Mouse (Mus musculus) lung, adult 2 months (tissue): ENCODE data around the gene Olfr202.

ENCODE experiments used
- CTCF ChIP-seq: fragments of 200-500 bp; IDR thresholded peaks from 2 replicates; pipeline ENCODE4 v1.5.1; 2011; ENCODE audit warnings: mild to moderate bottlenecking, low read length, control low read depth; ENCODE audit not compliant: insufficient read depth
- POLR2A ChIP-seq: fragments of 200-500 bp; IDR thresholded peaks from 2 replicates; pipeline ENCODE4 v1.6.1; 2011; ENCODE audit warnings: low read depth, mild to moderate bottlenecking, control low read depth, low read length, borderline replicate concordance; ENCODE audit errors: extremely low read depth

DNA sequence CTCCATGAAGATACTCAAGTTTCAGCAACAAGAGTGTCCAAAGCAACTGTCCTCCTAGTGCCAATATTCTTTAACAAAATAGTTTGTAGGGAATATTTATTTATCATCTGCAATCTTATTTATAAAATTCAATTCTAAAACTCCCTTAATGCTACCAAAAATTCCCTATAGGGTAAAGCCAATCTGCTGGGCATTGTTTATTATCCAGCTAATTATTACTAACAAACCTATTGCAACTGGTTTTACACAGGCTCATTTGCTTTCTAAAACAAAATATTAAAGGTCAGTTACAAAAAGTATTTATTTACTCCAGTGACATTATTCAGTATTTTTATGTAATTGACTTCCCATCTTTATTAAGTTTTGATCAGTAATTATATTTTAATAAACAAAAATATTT, 31.6 kb upstream of the Olfr202 start, which contains the start of gene Olfr204:
- TF ChIP-seq POLR2A (no peak), CTCF (no peak)
